ENCODE assay signal across 7 mouse cellular contexts in the genomic region with DNA sequence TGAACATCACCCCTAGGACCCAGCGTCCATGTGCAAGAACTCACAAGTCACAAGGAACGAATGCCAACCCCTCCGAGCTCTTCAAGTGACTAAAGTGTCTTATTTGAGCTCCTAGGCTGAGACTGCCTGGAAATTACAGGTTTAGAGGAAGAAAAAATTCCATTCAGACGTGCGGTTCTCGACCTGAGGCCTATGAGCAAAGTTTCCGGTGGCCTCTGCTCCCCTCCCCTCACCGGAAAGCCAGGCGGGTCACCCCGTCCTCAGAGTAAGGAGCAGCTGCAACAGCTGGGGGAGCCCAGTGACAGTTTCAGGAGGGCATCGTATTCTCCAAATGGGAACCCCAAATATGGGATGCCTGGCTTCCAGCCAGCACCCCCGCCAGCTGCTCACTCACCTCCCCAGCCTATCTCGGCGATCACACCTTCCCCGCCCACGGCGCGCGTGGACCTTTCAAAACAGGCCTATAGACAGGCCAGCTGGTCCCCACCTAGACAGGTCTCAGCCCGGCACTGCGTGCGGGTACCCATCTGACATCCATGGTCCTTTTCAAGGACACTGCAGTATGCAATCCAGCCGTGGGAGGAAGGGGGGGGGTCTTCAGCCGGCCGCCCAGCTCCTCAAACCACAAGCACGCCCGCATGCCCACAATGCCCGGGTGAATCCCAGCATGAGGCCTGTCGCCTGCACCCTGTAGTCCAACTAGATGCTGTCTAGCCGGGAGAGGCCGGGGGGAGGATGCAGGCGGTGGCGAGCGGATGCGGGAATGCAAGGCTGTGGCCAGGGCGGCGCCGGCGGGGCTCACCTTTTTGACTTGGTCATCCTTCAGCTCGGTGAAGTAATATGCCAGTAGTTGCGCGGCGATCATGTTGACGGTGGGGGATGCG. TPM values are rescaled to one million over a fixed set of nuclear protein-coding genes. Genes with fewer than 3 reads are reported as not detected.
DNase-seq lines count a peak whose midpoint lies in the region; ATAC-seq and TF ChIP-seq lines count a peak whose summit lies in the region.

No protein-coding gene starts in this region.

- peak; percentile 35 to 52 for DNase-seq in adrenal gland, postnatal 36 days
- DNase-seq in forebrain, embryonic 11.5 days (ENCODE audit: low spot score) = no peak
- peak; percentile 66 to 71 for DNase-seq in heart, postnatal 10 days
- peak; percentile 58 to 78 for DNase-seq in kidney, postnatal 25 days
- peak; percentile 48 for DNase-seq in lung, postnatal 0 days (ENCODE audit: low spot score)
- peak; percentile 69 for DNase-seq in right cerebral cortex, postnatal 25 days

- WGBS in forebrain, embryonic 11.5 days = 4% methylated on average over 45 of the region's 45 CpGs
- WGBS in lung, postnatal 0 days = under 1% methylated on average over 44 of the region's 45 CpGs

- peak overlapping the region; percentile 68 for H3K9ac ChIP-seq in forebrain, embryonic 11.5 days (ENCODE audit: low read length)
- H3K9ac ChIP-seq in lung, postnatal 0 days (replicated peaks; ENCODE audit: low read depth) = peak overlapping the region; percentile 41

- H3K27ac ChIP-seq in forebrain, embryonic 11.5 days (ENCODE audit: low read depth, low read length) = no peak overlapping the region
- H3K27ac ChIP-seq in lung, postnatal 0 days (ENCODE audit: low read length) = peak overlapping the region; percentile 86

- TF ChIP-seq EP300 in lung, postnatal 0 days (IDR thresholded peaks at IDR 0.05) = no peak

- intact Hi-C loops in heart, postnatal 10 days (cut with DNase I) = loop anchor here (2.0 to 10.0 kb wide), 3 partner anchors 39 to 65 kb away; no protein-coding TSS in a partner anchor

- TF ChIP-seq CTCF in E14TG2a.4 (conservative IDR thresholded peaks at IDR 0.05; ENCODE audit: low read length) = no peak
- TF ChIP-seq CTCF in lung, postnatal 0 days (IDR thresholded peaks at IDR 0.05) = peak; percentile 0; the same call in 1 of the 2 replicates

- H3K36me3 ChIP-seq in E14TG2a.4 (ENCODE audit: insufficient read depth, low read length) = no peaks in the 10 kb centered on the region
- H3K36me3 ChIP-seq in forebrain, embryonic 11.5 days (ENCODE audit: control insufficient read depth, insufficient read depth, low read length) = no peaks in the 10 kb centered on the region
- H3K36me3 ChIP-seq in lung, postnatal 0 days (ENCODE audit: insufficient read depth, low read length) = no peaks in the 10 kb centered on the region

- peaks cover 72% of the 10 kb centered on the region for H3K4me1 ChIP-seq in E14TG2a.4 (replicated peaks; ENCODE audit: low read depth, low read length)
- peaks cover 25% of the 10 kb centered on the region for H3K4me1 ChIP-seq in forebrain, embryonic 11.5 days (replicated peaks; ENCODE audit: control insufficient read depth, insufficient read depth, low read length)
- peaks cover 9% of the 10 kb centered on the region; the same call in 1 of the 2 replicates for H3K4me1 ChIP-seq in lung, postnatal 0 days (ENCODE audit: insufficient read depth, low read depth, low read length)

- H3K9me3 ChIP-seq in E14TG2a.4 (ENCODE audit: low read length) = no peaks in the 10 kb centered on the region
- H3K9me3 ChIP-seq in forebrain, embryonic 11.5 days (ENCODE audit: control insufficient read depth, low read length) = no peaks in the 10 kb centered on the region
- H3K9me3 ChIP-seq in lung, postnatal 0 days (ENCODE audit: low read length) = no peaks in the 10 kb centered on the region

- H3K27me3 ChIP-seq in E14TG2a.4 (ENCODE audit: insufficient read depth, low read length) = 0 out of 2 replicates have a peak, but pooled peaks cover 3% of the 10 kb centered on the region
- no peaks in the 10 kb centered on the region for H3K27me3 ChIP-seq in forebrain, embryonic 11.5 days (ENCODE audit: control insufficient read depth, insufficient read depth, low read length)
- no peaks in the 10 kb centered on the region for H3K27me3 ChIP-seq in lung, postnatal 0 days (replicated peaks; ENCODE audit: insufficient read depth, low read length)

- peak; percentile 62 for ATAC-seq in forebrain, embryonic 11.5 days (replicated peaks; ENCODE audit: low FRiP score)
- ATAC-seq in lung, postnatal 0 days = peak; percentile 25

- peak overlapping the region; percentile 95 for H3K4me3 ChIP-seq in E14TG2a.4 (replicated peaks; ENCODE audit: low read length)
- peak overlapping the region; percentile 64 for H3K4me3 ChIP-seq in forebrain, embryonic 11.5 days (ENCODE audit: low read depth, low read length)
- peak overlapping the region; percentile 68 for H3K4me3 ChIP-seq in lung, postnatal 0 days (ENCODE audit: low read depth, low read length)

- peak overlapping the region; percentile 90 for H3K4me2 ChIP-seq in forebrain, embryonic 11.5 days (ENCODE audit: low read depth, low read length, severe bottlenecking)
- peak overlapping the region; percentile 83 for H3K4me2 ChIP-seq in lung, postnatal 0 days (replicated peaks; ENCODE audit: low read depth, low read length)

RNA-seq across cellular contexts. Expression of gene Hk1, which starts 40.3 kb away (rescaled TPM):
- 10 to 100 TPM; 25.3 to 25.9 TPM for total RNA-seq in adrenal gland, postnatal 36 days (2021)
- 25.9 and 28.2 TPM in 2 replicates for polyA plus RNA-seq in forebrain, embryonic 11.5 days (2014; fragmentation: Nextera tagmentation; extraction: Ambion mirVana)
- 100 to 1,000 TPM; 167 to 178 TPM for total RNA-seq in heart, postnatal 10 days (2021)
- 25.8 and 27.8 TPM in 2 replicates for polyA plus RNA-seq in lung, postnatal 0 days (2015; fragmentation: Nextera tagmentation; extraction: Ambion mirVana)

Comparison
In these comparisons a context has a peak if more than half of its experiments do, and no peak if none do; other contexts are left out.
1. RNA of gene Hk1, which starts 40.3 kb away (total RNA-seq): 167 to 178 TPM in heart, postnatal 10 days; 25.3 to 25.9 TPM in adrenal gland, postnatal 36 days; every median in the first group is over 4 times any median in the second.
2. Peak in every context shown above with its lines, with median percentiles within 50 percentile points of each other: H3K4me3 ChIP-seq.